Mouse (Mus musculus): ENCODE data around the gene Fbll1. TPM values are rescaled to one million over a fixed set of nuclear protein-coding genes. Genes with fewer than 3 reads are reported as not detected.
"Not testable (repeated sequence)": the region's sequence is repeated elsewhere in the genome, so short reads cannot be mapped to it uniquely, and the experiment has no call there.

The Fbll1 gene
- total RNA-seq (2021), result 10 to 100 TPM; 51.9 to 53.1 TPM

GRCm38 (mm10) chr11:35798874-35799273 lies at the start of gene Fbll1:
Gene Fbll1, minus strand, starts transcription at chr11:35798884.
- DNase-seq, result peak; percentile 20
- intact Hi-C loops (cut with DNase I), result loop anchor here (10.0 kb wide), 1 partner anchor 954 kb away; no protein-coding TSS in a partner anchor

GRCm38 (mm10) chr11:35844299-35844698 lies 45.6 kb upstream of the Fbll1 start:
- intact Hi-C loops (cut with DNase I), result no loop called here
- DNase-seq, result no peak

GRCm38 (mm10) chr11:35842560-35842959 lies 43.9 kb upstream of the Fbll1 start:
- intact Hi-C loops (cut with DNase I); DNase-seq: not testable (repeated sequence)

GRCm38 (mm10) chr11:35841738-35842325 lies 43.1 kb upstream of the Fbll1 start:
- no peak for DNase-seq

GRCm38 (mm10) chr11:35840806-35841205 lies 42.1 kb upstream of the Fbll1 start:
- intact Hi-C loops (cut with DNase I), result not testable (repeated sequence)

More at GRCm38 (mm10) chr11:35841738-35842325, 43.1 kb upstream of the Fbll1 start:
- intact Hi-C loops (cut with DNase I), result no loop called here

GRCm38 (mm10) chr11:35840282-35840681 lies 41.6 kb upstream of the Fbll1 start:
- no peak for DNase-seq
- intact Hi-C loops (cut with DNase I), result no loop called here

More at GRCm38 (mm10) chr11:35840806-35841205, 42.1 kb upstream of the Fbll1 start:
- not testable (repeated sequence) for DNase-seq

GRCm38 (mm10) chr11:35838345-35839338 lies 40.0 kb upstream of the Fbll1 start:
- intact Hi-C loops (cut with DNase I), result no loop called here
- peak; percentile 89 for DNase-seq

GRCm38 (mm10) chr11:35837156-35838126 lies 38.8 kb upstream of the Fbll1 start:
- intact Hi-C loops (cut with DNase I), result no loop called here
- no peak for DNase-seq

GRCm38 (mm10) chr11:35834022-35834760 lies 35.5 kb upstream of the Fbll1 start, which contains the start of gene Rars:
Gene Rars, minus strand, starts transcription at chr11:35834506.
- DNase-seq, result peak; percentile 92
- intact Hi-C loops (cut with DNase I), result loop anchor here (5.0 kb wide), 1 partner anchor 168 kb away; no protein-coding TSS in a partner anchor

GRCm38 (mm10) chr11:35833270-35833669 lies 34.6 kb upstream of the Fbll1 start:
- intact Hi-C loops (cut with DNase I), result loop anchor here (5.0 kb wide), 1 partner anchor 169 kb away; no protein-coding TSS in a partner anchor
- no peak for DNase-seq

GRCm38 (mm10) chr11:35832139-35832538 lies 33.5 kb upstream of the Fbll1 start:
- intact Hi-C loops (cut with DNase I), result loop anchor here (5.0 kb wide), 1 partner anchor 170 kb away; no protein-coding TSS in a partner anchor
- no peak for DNase-seq

GRCm38 (mm10) chr11:35827714-35828113 lies 29.0 kb upstream of the Fbll1 start:
- intact Hi-C loops (cut with DNase I), result no loop called here
- DNase-seq, result no peak

- no peak for DNase-seq
- intact Hi-C loops (cut with DNase I), result no loop called here
These were observed 17.6 kb upstream of the Fbll1 start for GRCm38 (mm10) chr11:35816316-35816715.

- no peak for DNase-seq
- intact Hi-C loops (cut with DNase I), result no loop called here
These were observed 12.8 kb upstream of the Fbll1 start for GRCm38 (mm10) chr11:35811458-35811857.

GRCm38 (mm10) chr11:35801332-35801731 lies 2.6 kb upstream of the Fbll1 start:
- intact Hi-C loops (cut with DNase I), result no loop called here
- DNase-seq, result no peak

- intact Hi-C loops (cut with DNase I), result loop anchor here (10.0 kb wide), 1 partner anchor 954 kb away; no protein-coding TSS in a partner anchor
- peak; percentile 78 for DNase-seq
These were observed 226 bp downstream of the Fbll1 start for GRCm38 (mm10) chr11:35798495-35798820.

- intact Hi-C loops (cut with DNase I), result loop anchor here (10.0 kb wide), 1 partner anchor 953 kb away; no protein-coding TSS in a partner anchor
- peak; percentile 25 for DNase-seq
These were observed 761 bp downstream of the Fbll1 start for GRCm38 (mm10) chr11:35797751-35798494.

GRCm38 (mm10) chr11:35792800-35793199 lies 5.9 kb downstream of the Fbll1 start:
- intact Hi-C loops (cut with DNase I), result loop anchor here (10.0 kb wide), 1 partner anchor 948 kb away; no protein-coding TSS in a partner anchor
- not testable (repeated sequence) for DNase-seq

- no peak for DNase-seq
- intact Hi-C loops (cut with DNase I), result no loop called here
These were observed 10.2 kb downstream of the Fbll1 start for GRCm38 (mm10) chr11:35788443-35788842.

All from left cerebral cortex, postnatal 4 days (tissue).